Mouse (Mus musculus) gastrocnemius, postnatal 4 days (tissue): Measurements from ENCODE around the gene Ksr1. TPM values are rescaled to one million over a fixed set of nuclear protein-coding genes. Genes with fewer than 3 reads are reported as not detected.
A peak's percentile ranks its signal among the peaks of the same experiment; 100 is the strongest.
"Not testable (repeated sequence)": the region's sequence is repeated elsewhere in the genome, so short reads cannot be mapped to it uniquely, and the experiment has no call there.

Experiments used
- DNase-seq, 2 experiments: peaks; one replicate each; pipeline ENCODE4 v3.0.0; 2021 to 2022; ENCODE audit warnings: low spot score in 2 of 2, mixed read lengths in 2 of 2
- total RNA-seq, 2 experiments: library from RNA; stranded (reverse); gene quantifications; 2 replicates each; pipeline ENCODE4 v1.2.3; 2021

Ksr1 gene
- total RNA-seq, 2 experiments from 2014 or later: 120 to 144 TPM

DNA sequence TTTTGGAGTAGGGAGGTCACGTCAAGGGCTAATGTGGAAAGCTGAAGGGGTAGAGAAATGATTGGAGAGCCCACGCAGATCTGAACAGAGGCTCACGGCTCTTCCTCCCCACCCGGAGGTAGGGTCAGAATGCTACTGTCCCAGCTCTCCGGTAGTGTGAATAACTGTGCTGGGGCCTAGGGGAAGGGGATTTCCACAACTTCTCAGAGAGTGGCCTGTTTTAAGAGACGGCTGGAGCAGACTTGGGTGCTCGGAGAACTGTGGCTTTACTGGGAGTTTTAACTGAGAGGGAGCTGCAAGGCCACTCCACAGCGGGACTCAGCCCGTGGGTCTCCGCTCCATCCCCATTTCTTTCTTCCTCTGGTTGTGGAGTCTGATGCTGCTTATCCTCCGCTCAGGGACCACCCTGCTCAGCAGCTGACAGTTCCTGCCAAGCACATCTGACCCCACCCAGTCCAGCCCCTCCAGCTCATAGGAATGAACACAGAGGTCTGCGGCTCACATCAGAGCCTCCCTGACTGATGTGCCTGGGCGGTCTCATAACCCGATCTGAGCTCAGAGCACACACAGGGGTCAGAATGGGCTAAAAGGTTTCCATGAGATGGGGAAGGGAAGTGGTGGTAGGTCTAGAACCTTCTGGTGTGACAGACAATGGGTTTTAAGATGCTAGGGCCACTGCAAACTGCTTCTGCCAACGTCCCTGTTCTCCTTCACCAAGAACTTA, 131.4 kb downstream of the Ksr1 start:
- no peak for DNase-seq

GRCm38 (mm10) chr11:79013806-79014205, 132.4 kb downstream of the Ksr1 start:
- no peak for DNase-seq

- peak in 1 of 2 experiments; percentile 8 for DNase-seq
Observed at GRCm38 (mm10) chr11:79013056-79013455, 133.2 kb downstream of the Ksr1 start.

DNA sequence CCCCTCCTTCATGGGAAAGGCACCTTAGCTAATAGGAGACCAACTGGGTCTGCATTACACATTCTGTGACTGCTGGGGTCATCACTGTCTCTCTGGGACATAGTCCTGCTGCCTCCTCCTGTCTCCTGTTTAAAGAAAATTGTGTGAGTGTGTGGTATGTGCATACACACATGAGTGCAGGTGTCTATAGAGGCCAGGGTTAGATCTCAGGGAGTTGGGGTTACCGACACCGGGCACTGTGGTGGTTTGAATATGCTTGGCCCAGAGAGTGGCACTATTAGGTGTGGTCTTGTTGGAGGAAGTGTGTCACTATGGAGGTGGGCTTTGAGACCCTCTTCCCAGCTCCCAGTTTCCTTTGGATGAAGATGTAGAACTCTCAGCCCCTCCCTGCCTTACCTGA, 133.7 kb downstream of the Ksr1 start:
- DNase-seq: no peak

- peak in 1 of 2 experiments; percentile 9 for DNase-seq
Observed at GRCm38 (mm10) chr11:79008891-79009290, 137.3 kb downstream of the Ksr1 start.

DNA sequence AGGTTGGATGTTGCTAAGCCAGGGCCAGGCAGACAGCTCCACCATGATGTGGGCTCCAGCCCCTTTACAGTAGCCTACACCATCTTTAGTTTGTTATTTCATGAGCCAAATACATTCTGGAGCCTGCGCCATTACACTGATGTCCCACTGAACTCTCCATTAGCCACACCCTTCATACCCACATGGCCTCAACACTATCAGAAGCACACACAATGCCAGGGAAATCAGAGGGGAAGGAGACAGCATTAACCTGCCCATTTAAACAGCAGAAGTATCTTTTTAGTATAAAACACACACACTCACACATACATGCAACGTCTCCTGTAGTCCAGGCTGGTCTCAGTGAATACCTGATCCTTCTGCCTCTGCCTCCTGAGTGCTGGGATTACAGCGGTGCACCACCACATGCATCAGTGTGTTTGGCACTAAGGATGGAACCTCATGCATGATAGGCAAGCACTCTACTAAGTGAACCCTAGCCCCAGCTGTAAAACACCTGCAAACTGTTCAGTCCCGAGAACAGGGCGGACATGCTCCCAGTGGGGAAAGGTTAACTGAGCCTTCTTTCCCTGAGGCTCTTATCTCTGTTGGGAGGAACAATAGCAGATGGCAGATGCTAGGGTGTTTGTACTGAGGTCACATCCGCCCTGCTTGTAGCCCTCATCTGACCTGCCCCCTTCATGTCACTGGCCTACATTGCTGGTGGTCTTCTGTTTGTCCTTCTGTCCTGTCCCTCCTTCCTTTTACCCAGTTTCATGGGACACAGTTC, 138.0 kb downstream of the Ksr1 start:
- DNase-seq: peak in 1 of 2 experiments; percentile 11

DNA sequence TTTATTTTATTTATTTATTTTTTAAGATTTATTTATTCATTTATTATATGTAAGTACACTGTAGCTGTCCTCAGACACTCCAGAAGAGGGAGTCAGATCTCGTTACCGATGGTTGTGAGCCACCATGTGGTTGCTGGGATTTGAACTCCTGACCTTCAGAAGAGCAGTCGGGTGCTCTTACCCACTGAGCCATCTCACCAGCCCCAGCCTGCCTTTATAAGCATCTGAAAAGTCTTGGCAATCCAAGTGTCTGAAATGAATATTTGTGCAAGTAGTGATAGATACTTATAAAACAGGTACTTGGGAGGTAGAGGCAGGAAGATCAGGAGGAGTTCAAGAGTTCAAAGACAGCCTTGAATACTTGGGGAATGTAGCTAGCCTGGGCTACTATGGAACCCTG, 138.9 kb downstream of the Ksr1 start:
- not testable (repeated sequence) for DNase-seq

DNA sequence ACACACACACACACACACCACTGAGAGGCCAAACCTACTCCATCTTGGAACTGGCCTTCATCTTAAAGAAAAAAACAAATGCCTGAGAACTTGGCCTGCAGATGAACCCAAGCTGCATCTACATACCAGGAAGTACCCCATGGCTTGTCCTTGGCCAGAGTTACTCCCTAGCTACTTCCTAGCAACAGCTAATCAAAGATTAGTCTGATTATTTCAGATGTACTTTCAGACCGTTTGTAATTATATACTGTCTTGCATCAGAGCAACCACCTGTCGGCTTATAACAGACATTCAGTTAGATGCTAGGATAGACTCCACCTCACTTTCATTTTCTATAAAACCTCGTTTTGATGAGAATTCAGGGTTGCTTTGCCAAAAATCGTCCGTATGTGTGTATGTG, 139.8 kb downstream of the Ksr1 start:
- DNase-seq: no peak

- DNase-seq: peak in 1 of 2 experiments; percentile 10
Observed at GRCm38 (mm10) chr11:79005578-79006394, 140.4 kb downstream of the Ksr1 start.

DNA sequence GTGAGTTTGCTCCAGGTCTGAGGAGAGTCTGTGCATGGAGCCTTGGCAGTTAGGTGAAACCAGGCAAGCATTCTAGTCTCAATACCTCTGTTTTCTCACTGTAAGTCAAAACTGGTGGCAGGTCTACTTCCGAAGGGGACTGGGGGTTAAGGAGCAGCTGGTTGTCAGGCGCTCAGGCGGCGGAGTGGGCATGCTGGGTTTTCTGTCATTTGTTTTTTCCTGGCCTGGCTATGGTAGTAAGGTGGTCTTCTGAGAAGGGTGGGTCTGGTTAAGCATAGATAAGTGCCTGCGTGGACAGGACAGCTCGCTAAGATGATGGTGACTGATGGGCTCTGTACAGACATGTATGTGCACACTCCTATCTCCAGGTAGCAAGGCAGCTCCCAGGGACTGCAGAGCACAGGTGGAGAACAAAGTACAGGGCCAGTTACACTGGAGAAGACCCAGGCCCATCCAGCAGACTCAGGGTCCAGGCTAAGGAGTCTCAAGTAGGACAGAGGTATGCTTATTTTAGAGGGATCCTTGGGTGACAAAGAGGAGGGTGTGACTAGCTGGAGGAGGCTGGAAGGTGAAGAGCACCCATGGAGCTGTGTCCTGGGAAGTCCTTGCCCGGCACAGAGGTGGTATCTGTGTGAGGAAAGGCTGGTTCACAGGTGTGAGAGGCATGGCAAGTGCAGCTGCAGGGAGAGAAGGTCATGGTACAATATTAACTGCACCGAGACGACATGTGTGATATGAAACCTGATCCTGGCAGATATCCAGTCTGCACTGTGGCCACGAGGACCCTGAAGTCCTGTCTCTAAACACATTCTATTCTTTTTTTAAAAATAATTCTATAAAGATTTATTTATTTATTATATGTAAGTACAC, 142.2 kb downstream of the Ksr1 start:
- DNase-seq: no peak

DNA sequence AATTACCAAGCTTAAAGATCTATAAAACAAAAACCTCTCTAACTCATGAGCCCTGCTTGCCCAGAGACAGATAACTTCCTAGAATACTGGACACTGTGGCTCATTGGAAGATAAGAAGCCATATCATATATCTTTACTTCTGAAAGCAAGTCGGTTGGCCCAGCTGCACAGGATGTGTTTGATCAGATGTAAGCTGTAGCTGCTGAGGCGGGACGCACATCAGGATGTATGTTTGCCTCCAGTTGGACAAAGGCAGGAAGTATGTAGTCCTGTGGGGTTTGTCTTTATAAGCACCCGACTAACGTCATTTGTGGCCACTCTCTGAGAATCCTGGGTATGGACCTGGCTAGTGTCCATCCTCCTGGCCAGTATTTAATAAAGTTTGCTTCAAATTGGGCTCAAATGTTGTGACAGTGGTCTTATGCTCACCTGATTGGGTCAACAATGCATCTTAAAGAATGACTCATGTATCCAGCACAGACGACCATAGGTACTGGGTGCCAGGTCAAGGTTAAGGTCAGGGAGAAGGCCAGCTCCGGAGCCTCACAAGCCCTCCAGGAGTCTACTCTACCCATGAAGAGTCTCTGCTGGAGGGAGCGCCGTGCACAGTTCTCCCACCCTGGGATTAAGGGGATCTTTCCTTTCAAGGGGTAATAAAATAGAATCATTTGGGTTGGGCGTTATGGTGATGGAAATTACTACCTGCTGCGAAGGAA, 143.0 kb downstream of the Ksr1 start:
- no peak for DNase-seq

DNA sequence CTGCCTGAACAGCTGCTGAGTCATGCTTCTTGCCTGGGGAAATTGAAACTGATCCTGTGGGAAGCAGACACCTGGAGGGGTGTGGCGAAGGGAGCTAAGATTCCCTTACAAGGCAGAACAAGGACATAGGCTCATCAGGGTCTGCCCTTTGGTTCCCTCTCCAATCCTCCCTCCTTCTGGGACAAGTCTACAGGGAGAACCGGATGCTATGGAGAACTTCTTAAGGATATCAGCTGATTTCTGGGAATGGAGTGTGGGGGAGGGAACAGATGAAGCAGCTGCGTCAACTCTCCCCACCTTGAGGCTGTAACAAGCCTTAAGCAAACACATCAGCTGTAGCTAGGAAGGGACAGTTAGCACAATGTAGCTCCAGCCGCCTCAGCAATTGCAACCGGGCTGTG, 143.7 kb downstream of the Ksr1 start:
- no peak for DNase-seq

GRCm38 (mm10) chr11:79001871-79002270, 144.3 kb downstream of the Ksr1 start:
- DNase-seq: no peak

DNA sequence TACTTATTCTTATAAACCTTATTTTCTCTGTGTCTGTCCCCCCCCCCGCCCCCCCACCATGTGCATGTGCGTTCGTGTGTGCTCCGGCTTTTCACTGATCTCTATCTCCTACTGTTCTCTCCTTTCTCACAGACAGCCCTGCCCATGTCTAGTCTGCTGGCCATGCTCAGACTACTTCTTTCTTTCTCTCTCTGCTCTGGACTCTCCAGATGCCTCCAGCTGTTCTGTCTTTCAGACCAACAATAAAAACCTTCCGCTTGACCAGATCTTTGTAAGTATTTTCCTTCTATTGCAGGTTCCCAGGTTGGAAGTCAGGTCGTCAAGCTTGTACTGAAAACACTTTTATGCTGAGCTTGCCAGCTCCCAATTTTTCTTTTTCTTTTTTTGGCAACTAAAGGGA, 147.1 kb downstream of the Ksr1 start:
- DNase-seq: no peak

DNA sequence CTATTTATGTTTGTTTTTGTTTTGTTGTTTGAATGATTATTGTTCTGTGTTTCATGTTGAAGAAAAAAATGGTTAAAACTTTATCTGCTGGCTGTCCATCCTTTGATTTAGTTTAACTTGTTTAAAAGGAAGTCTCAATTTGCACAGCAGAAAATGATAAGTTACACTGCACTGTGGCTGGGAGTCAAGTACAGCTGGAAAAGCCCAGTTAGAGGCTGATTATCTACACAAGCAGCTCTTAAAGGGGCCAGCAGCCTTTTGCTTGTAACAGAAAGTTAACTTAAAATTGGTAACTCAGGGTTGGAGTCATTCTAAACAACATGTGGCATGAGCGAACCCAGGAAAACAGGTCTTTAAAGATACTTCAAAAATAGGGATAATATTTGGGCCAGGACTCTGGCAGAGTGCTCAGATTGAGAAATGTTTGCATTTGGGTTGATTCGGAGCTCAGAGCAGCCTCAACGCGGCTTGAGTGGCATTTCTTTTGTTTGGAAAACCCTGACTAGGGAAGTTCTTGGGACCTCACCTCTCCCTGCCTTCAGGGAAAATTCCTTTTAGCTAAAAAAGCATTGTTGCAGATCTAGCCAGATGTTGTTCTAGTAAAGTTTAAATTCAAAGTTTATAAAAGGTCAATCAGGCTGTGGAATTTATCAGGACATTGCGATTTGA, 155.2 kb downstream of the Ksr1 start:
- not testable (repeated sequence) for DNase-seq

GRCm38 (mm10) chr11:78990096-78990495, 156.1 kb downstream of the Ksr1 start:
- no peak for DNase-seq

DNA sequence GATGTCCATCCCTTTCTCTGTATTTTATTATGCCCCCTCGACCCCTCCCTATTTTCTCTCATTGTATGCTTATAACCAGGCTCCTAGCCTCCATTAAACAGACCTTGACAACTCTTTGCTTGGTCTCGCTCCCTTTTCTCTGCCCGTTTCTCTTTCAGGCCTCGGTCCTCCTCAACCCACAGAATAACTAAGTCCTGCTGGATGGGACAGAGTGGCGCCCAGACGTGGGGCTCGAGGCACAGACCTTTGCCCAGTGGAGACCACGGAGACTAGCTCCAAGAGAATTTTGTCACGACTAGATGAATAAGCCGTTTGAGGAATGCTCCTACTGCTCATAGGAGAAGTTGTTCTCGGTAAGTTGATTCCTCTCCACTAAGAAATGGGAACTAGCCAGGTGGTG, 157.0 kb downstream of the Ksr1 start:
- DNase-seq: not testable (repeated sequence)

DNA sequence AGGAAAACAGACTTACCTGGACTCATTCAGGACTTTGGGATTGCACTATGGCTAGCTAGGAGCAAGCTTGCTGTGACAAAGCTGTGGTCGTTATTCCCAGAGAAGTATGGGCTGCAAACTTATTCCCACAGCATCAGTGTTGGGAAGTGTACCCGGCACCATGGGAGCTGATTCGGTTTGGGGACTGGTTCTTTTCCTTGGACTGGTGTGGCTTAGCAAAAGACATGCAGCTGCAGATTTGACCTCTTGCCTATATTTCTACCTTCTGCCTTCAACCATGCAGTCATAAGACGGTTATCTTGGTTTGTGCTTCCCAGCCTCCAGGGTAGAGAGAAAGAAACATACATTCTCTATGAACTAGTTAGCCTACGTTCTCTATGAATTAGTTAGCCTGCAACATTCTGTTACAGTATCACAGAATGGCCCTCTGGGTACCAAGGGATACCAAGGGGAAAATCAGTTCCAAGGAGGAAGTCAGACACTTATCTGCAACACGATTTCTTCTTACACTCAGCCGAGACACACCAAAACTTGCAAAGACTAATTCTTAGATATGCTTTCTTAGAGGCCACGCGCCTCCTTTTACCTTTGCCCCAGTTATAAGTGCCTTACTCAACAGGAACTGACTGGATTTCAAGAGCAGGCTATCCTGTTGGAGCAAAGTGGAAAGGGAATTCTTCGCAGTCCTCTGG, 159.8 kb downstream of the Ksr1 start:
- DNase-seq: no peak

DNA sequence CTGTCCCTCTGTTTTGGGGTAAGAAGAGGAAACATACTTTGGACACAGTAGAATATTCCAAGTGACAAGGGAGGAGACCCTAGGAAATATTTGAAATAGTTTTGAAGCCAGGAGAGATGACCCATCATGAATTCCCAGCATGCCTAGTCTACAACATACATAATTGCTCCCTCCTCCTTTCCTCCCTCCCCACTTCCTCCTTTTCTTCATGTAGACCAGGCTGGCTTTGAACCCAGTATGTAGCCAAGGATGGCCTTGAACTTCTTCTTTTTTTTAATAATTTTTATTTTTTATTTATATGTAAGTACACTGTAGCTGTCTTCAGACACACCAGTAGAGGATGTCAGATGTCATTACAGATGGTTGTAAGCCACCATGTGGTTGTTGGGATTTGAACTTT, 160.7 kb downstream of the Ksr1 start:
- no peak for DNase-seq
